Mouse (Mus musculus): ENCODE data around the gene Zcchc18. TPM values are rescaled to one million over a fixed set of nuclear protein-coding genes. Genes with fewer than 3 reads are reported as not detected.
A peak's percentile ranks its signal among the peaks of the same experiment; 100 is the strongest.

Gene Zcchc18
- total RNA-seq, 1 experiment from 2014 or later: 8.6 TPM

DNA sequence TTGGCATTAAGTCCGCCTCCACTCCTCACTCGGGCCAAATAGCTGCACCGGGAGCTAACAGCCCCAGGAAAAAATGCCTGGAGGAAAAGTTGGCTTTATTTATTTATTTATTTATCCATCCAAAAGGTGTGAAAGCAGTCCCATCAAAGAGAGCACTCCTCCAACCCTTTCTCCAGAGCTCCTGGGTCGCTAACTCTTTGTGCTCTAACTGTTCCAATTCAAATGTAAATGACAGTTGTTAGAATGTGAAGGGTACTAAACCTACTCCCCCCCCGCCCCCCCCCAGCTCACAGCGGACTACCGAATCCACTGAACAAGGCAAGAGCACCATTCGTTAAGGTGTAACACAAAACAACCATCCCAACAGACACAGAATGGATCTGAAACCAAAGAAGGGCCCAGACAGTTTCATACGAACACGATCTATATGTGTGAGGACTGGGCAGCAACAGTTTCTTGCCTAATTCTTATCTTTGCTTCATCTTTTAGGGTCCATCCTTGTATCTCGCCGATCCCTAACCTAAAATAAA is 44.6 kb downstream of the Zcchc18 start:
- ATAC-seq (ENCODE audit: extremely low read depth, insufficient number of reproducible peaks, low FRiP score, poor library complexity, severe bottlenecking): no peak

DNA sequence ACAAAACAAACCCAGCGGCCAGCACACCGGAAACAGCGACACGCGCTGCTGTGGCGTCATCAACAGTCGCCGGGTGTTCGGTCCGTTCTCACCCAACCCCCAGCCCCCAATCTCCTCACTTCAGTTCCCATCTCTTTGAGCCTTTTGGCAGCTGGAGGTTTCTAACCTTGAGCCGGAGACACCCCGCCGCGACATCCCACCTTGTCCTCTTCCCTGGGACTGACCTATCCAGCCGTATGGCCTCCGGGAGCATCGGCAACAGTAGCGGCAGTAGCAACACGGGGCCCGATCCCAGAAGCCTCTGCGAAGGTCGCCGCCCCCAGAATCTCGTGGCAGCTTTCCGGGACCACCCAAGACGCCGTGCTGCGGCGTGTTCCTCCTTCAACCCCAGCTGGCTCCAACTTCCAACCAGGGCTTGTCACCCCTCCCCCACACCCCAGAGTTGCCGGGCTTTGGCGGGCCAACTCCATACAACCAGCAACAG is 45.1 kb downstream of the Zcchc18 start, which contains the start of gene Slc25a53:
TSS of gene Slc25a53 (minus strand) at position 303 of the 484 bp plus-strand sequence.
- peak; percentile 98 for ATAC-seq (ENCODE audit: extremely low read depth, insufficient number of reproducible peaks, low FRiP score, poor library complexity, severe bottlenecking)

DNA sequence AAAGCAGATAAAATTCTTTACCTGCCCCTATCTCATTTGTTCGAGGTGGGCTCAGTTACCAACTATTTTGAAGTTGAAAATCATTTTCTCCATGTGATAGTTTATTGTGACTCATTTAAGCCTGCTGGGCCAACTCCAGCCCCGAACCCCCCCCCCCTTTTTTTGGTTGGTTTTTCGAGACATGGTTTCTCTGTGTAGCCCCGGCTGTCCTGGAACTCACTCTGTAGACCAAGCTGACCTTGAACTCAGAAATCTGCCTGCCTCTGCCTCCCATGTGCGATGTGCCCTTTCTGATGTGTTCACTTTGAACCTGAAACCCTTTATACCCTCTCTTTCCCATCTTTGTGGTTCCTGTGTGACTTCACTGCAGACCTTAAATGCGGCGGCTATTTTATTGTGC is 45.5 kb downstream of the Zcchc18 start:
- ATAC-seq (ENCODE audit: extremely low read depth, insufficient number of reproducible peaks, low FRiP score, poor library complexity, severe bottlenecking): no peak

Other genes starting within 250 kb of the Zcchc18 start
- 128 and 145 TPM in 2 replicates for gene Morf4l2, start 249.5 kb upstream of the Zcchc18 start, total RNA-seq (2017)
- gene Glra4, start 213.0 kb upstream of the Zcchc18 start, total RNA-seq (2017): not detected in 2 replicates
- 4.2 and 4.4 TPM in 2 replicates for gene Plp1, start 170.5 kb upstream of the Zcchc18 start, total RNA-seq (2017)
- gene Rab9b, start 124.4 kb upstream of the Zcchc18 start, total RNA-seq (2017): not detected in 2 replicates
- gene H2bfm, start 65.8 kb upstream of the Zcchc18 start, total RNA-seq (2017): not detected in 2 replicates
- gene Tmsb15b2, start 17.7 kb upstream of the Zcchc18 start, total RNA-seq (2017): 31.6 TPM in 1 of 2 replicates, not detected in the other
- 3.7 and 6.6 TPM in 2 replicates for gene Tmsb15l, start 16.3 kb upstream of the Zcchc18 start, total RNA-seq (2017)
- gene Tmsb15b1, start 16.3 kb upstream of the Zcchc18 start, total RNA-seq (2017): 5.3 and 7.0 TPM in 2 replicates
- gene Slc25a53, start 45.1 kb downstream of the Zcchc18 start, total RNA-seq (2017): 18.8 and 24.4 TPM in 2 replicates
- 12.6 and 13.1 TPM in 2 replicates for gene Fam199x, start 56.4 kb downstream of the Zcchc18 start, total RNA-seq (2017)
- not detected in 2 replicates for gene Esx1, start 128.9 kb downstream of the Zcchc18 start, total RNA-seq (2017)

Measured in neutrophil, adult 5-6 weeks (primary cell).